Mouse (Mus musculus) ovary, postnatal 14 days (tissue): ENCODE measurements around the gene Usp46.
A peak's percentile ranks its signal among the peaks of the same experiment; 100 is the strongest.

ENCODE experiments used
- DNase-seq: peaks from one replicate; pipeline ENCODE4 v3.0.0; 2022; ENCODE audit warnings: low spot score

The Usp46 gene

DNA sequence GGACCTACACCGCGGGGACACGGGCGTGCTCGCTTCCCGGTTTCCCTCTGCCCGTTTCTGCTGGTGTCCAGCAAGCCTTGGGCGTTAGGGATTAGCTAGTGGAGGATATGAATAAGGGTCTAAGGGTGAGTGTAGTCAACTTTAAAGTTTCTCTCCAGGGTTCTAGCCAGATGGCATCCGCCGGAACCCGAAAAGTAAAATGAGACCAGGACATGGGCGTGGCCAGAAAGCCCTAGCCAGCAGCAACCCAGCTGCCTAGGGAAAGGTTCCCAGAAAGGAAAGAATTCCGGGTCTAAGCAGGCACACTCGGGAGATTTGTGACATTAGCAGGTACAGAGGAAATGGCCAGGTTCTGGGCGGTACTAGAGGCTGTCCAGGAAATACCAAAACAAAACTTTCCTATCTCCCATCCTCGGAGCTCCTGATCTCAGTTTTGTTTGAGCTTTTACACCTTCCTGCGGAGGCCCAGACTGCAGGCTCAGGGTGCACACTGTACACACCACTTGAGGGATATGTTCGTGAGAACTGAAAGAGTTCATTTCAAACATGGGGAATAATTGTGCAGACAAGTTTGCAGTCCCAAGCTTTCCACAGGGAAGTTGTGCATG is 587 bp upstream of the Usp46 start:
- DNase-seq = peak; percentile 59

- no peak for DNase-seq
Measured at GRCm38 (mm10) chr5:74067346-74067745, 885 bp downstream of the Usp46 start.

DNA sequence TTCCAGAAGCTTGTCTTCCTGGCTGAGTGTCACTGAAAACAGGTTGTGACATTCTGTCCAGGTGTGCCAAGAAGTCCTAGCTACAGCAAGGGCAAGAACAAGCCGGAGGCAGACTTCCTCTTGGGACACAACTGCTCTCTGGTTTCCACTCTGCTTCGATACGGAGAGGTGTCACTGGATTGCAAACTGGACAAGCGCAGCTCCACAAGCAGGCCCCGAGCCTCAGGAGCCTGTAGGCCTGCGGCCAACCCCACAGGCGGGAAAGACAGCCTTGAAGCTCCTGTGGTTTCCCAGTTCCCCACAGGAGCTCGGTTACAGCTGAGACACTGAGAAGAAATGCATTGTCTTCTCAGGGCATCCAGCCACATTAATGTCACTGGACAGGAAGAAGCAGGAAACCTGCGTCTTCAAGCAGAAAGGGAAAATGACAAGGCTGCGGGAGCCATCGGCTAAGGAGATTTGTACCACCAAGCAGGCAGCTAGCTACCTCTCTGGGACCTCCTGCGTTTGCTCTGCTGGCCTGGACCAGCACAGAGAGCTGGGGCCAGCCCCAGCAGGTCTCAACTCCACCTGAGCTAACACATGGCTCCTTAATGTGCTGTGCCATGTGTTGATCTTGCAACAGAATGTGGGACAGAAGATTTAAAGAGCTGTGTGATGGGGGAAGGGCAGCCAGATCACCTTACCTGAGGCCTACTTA is 1.7 kb downstream of the Usp46 start:
- DNase-seq = no peak

DNA sequence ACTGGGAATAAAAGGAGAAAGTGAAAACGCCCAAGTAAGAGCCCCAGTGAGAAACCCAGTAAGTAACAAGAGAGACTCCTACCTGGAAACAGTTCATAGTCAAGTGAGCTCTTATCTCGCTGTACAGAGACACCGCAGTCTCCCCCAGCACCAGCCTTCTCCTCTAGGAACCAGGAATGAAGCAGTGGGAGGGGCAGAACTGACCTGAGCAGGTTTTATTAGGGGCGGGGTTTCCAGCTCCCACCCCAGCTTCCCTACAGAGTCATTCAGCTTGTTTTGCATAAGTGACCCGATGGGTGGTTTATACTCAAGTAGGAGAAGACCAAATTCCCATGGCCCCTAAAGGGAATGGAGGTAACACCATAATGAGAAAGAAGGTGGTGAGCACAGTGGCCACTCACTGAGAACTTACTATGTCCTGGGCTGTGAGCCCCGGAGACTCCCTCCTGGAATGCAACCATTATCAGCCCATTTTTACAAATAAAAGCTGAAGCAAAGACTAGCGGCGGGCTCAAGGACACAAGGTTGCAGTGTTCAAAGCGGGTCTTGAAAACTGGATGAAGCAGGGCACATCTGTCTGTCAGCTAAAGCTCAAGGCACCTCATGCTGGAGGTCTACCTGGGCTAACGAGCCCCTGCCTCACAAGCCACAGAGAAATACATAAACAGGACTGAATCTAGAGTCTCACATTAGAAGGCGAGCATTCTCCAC is 2.5 kb downstream of the Usp46 start:
- DNase-seq = no peak

DNA sequence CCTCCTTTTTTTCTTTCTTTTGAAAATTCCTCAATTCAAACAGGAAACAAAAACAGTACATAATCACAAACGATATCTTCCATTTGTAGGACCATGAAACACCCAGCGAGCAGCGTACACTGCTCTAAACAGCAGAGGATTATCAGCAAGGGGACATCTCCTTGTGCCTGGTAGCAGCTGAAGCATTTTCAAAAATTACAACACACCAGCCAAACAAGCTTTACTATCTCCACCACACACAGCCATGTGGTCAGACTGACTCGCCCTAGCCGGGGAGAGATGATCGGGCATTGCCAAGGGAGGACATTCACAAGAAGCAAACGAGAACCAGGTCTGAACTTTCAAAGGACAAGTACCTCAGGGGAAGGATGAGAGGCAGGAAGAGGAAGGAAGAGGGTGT is 3.4 kb downstream of the Usp46 start:
- DNase-seq = no peak

DNA sequence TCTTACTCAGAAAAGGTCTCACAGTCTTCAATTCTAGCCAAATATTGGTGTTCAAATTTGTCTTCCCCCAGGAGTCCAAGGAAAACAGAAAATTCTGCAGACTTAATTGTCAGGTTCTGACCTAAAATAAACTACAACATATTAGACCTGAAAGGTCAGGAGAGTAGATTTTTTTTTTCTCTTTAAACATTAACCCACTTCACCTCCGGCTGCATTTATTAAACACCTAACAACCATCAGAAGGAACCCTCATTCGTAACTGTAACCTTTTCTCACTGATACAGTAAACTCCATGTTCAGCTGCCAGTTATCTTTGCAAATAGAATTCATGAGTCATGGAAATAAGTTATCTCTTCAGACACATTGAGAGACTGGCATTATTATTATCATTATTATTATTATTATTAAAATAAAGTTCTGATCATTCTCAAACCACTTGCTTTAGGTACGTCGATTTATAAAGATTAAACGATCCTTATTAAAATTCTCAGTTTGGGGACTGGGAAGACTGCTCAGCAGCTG is 4.9 kb downstream of the Usp46 start:
- DNase-seq = no peak

- no peak for DNase-seq
Measured at GRCm38 (mm10) chr5:74062266-74062665, 6.0 kb downstream of the Usp46 start.

- no peak for DNase-seq
Measured at GRCm38 (mm10) chr5:74061408-74062047, 6.7 kb downstream of the Usp46 start.

DNA sequence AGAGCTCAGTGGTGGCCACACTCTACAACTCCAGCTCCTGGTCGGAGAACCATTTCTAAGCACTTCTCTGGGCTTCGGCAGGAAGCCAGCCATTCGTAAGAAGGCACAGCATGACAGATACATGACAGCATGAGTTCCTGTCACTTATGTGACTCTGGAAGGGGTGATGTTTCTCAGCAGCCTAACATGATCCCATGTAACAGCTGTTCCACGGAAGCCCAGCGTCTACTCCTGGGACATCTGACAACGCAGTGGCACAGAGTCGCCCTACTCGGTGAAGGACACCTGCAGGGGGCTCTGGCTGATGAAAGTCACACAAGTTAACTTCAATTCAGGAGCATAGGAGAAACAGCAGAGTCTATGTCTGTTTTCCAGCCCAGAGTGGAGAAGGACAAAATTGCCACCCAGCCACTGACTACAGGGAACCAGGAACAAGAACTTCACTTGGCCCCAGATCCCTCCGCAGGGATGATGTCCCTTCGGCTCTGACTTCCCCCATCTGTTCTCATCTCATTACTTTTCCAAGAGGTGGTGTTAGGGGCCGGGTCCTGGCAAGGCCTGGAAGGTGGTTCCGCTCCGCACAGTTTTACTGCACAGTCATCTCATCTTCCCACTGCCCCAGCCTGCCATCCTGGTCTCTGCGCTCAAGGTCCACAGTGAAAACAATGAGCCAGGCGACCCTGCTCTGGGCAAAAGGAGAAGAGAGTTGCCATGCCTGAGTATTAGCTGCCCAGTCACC is 15.9 kb downstream of the Usp46 start:
- DNase-seq = no peak

DNA sequence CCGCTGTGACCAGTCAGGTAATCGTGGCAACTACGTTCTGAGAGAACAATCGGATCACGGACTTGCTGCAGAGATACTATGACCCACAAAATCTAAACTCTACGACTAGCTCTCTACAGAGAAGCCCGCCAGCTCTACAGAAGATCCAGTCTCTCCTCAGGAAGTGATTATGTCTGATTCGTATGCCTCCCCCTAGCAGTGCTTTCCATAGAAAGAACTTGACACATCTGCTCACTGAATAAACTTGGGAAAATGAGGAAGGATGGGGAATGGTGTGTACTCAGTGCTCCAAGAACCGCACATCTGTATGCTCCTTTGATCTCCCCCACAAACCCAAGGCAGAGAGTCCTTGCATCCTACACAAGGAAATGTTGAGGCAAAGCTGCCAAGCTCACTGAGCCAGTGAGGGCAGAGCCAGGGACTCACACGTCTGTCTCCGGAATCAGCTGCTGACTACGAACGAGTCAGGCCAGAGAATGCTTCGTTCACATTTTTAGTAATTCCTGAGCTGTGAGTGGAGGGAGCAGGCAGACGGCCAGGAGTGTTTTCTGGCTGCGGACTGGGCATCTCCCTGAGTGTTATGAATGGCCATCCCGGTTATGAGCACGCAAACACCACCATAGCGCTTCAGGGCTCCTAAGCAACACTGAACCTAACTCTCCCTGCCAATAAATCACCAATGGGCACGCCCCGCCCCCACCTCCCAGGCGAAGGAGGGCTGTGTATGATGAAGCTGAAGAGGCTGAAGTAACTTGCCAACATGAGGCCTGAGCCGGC is 16.6 kb downstream of the Usp46 start:
- DNase-seq = no peak

DNA sequence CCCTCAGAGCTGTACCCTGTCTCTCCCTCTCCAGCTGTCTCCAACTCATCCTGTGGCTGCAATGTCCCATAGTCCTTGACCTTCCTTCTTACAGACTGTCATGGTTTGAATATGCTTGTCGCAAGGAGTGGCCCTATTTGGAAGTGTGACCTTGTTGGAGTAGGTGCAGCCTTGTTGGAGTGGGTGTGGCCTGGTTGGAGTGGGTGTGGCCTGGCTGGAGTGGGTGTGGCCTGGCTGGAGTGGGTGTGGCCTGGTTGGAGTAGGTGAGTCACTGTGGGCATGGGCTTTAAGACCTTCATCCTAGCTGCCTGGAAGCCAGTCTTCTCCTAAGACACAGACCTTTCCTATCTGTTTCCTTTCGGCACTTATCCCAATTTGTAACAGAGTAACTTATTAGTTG is 17.3 kb downstream of the Usp46 start:
- DNase-seq = no peak

- no peak for DNase-seq
Measured at GRCm38 (mm10) chr5:74048846-74049495, 19.3 kb downstream of the Usp46 start.

DNA sequence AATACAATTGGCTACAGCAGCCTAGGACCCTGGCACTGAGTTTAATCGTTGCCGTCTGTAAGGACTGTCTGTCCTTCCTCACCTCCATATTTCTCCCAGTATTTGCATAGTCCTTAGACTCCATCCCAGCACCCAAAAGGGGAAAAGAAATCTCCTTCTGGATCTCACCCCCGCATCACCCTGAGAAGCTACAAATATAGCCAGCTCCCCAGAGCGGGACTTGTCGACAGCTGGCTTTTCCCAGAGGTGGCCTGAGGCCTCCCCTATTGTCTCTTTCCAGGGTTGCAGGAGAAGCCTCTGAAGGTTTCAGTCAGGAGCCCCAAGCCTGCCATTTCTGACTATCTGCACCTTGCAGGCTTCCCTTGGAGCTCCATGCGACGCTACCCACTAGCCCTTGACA is 23.6 kb downstream of the Usp46 start:
- DNase-seq = no peak

DNA sequence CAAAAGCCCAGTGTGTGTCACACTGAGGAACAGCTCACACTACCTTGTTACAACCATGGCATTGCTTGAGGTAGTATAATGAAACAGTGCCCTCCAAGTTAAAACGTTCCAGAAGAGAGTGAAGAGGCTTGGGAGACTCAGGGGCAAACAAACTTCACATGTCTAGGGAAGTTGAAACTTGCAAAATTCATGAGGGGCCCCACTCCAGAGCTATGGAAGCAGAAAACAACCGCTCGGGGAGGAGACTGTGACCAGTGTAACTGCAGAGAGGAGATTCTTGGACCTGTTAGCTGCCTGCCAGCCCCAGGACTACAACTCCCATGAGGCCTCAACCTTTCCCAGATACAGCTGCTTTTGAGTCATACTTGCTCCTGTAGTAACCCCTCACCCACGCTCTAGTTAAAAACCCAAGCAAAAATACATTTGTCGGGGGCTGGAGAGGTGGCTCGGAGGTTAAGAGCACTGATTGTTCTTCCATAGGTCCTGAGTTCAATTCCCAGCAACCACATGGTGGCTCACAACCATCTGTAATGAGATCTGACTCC is 25.4 kb downstream of the Usp46 start:
- DNase-seq = no peak

DNA sequence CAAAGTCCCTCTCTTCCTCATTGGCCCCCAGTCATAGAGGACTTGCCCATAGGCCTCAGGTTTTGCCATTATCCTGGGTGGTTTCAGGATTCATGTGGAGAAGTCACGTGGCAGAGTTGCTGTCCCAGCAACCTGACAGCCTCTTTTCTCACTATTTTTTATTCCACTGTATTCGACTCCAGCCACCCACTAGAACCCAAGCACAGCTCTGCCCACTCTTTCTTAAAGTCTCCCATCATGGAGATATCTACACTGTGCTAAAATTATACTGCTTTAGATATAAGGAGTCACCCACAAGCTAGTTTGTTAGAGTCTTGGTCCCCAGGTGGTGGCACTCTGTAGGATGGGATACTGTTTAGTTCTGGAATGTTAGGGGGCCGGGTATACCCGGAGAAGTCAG is 27.7 kb downstream of the Usp46 start:
- DNase-seq = no peak

DNA sequence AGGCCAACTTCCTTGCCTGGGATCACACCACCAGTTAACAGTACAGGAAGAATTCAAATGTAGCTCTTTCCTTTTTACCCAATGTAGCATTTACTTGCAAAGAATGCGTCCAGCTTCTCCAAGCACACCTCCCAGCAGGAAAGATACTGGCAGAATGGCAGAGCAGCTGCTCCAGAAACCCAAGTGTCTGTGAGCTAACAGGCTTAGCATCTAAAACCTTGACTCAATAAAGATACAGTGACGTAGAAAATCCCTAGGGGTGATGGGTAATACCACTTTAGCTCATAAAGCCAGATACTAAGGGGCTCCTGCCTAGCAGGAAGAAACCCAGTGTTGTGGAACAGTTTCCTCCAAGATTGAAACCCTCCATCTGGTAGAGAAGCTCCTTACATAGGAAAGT is 32.8 kb downstream of the Usp46 start:
- DNase-seq = no peak

DNA sequence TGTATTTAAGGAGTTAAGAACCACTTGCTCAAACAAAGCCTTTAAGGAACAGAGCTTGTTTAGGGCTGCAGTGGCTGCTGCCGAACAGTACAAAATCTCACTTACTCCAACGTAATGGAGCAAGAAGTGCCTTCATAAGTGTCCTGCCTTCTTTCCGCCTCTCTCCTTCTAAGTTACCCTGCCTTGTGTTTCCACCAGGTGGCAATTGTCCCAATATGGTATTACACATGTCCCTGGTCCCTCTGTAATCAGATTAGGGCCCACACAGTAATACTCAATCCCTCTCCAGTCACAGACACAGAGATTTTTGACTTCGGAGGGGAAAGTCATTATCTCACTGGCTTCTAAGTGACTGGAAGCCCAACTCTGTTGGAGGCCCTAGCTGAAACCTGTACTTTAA is 34.1 kb downstream of the Usp46 start:
- DNase-seq = no peak

DNA sequence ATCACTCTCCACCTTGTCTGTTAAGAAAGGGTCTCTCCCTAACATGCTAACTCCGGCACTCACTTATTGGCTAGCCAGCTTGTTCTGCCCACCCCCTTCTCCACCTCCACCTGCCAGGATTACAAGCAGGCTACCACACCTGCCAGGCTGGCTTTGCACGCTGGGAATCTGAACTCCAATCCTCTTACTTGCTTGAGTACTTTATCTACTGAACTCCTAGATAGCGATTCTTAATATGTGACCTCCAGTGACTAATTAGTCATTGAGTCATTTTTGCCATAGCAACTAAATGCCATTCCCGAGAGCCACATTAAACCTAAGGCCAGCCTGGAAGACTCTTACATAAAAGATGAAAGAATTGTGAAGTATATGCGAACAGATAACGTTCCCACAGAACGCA is 38.4 kb downstream of the Usp46 start:
- DNase-seq = no peak

DNA sequence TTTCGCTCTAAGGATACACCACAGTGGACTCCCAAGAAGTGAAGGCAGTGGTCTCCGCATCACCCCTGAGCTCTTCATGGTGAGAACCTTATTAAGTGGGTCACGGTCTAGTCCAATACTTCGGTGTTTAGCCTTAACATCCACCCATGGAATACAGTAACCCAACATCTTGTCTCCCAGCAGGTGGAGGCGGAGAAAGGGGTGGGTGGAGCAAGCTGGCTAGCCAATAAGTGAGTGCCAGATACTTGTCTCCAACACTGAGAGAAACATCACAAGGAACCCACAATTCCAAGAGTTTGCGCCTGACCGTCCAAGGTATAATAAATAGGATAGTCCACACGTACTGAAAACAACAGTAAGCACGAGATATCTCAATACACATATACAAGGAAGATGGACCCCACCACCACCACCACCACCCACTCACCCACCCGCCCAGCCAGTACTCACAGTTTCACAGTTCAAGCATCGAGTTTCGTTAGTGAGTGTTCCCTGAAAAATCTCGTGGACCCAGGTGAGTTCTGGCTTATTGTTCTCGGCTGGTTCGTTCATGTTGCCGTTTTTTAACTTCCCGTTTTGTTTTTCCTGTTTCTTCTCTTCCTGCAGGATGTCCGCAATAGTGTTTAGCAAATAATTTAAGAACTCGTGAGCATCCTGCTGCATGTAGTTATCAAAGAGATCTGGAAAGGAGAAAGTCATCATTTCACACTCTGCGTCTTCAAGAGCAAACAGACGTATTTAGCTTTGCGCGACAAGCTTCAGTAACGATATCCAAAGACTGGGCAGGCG is 39.3 kb downstream of the Usp46 start:
- DNase-seq = no peak

- DNase-seq = no peak
Measured at GRCm38 (mm10) chr5:74028221-74028620, 40.0 kb downstream of the Usp46 start.
